Mouse (Mus musculus): ENCODE data around the gene Ldb1. TPM values are rescaled to one million over a fixed set of nuclear protein-coding genes. Genes with fewer than 3 reads are reported as not detected.
A peak's percentile ranks its signal among the peaks of the same experiment; 100 is the strongest.
"Not testable (repeated sequence)": the region's sequence is repeated elsewhere in the genome, so short reads cannot be mapped to it uniquely, and the experiment has no call there.

The Ldb1 gene
- polyA plus RNA-seq, 1 experiment from 2014 or later, result 140 TPM

- Histone ChIP-seq H3K27ac (no peak overlapping the region), H3K4me2 (replicated peaks) (no peak overlapping the region), H3K9me3 (no peaks in the 10 kb centered on the region), H3K27me3 (peaks cover 35% of the 10 kb centered on the region), H3K9ac (replicated peaks) (no peak overlapping the region), H3K4me1 (replicated peaks) (peaks cover 10% of the 10 kb centered on the region), H3K36me3 (no peaks in the 10 kb centered on the region), H3K4me3 (replicated peaks) (no peak overlapping the region)
- ATAC-seq, result no peak
- 63% methylated on average over 17 of the region's 17 CpGs for WGBS
Measured at GRCm38 (mm10) chr19:46004814-46005466, 40.1 kb downstream of the Ldb1 start.

GRCm38 (mm10) chr19:46003371-46004226 is 41.4 kb downstream of the Ldb1 start, which contains the start of gene Hps6:
Gene Hps6 (plus strand): TSS chr19:46003508.
- H3K4me1 ChIP-seq (replicated peaks), result peaks cover 13% of the 10 kb centered on the region
- H3K9ac ChIP-seq (replicated peaks), result peak within 1 kb of the TSS; percentile 71
- WGBS, result 2% methylated on average over 70 of the region's 70 CpGs
- ATAC-seq, result peak; percentile 62; the same call in 1 of the 2 replicates
- H3K9me3 ChIP-seq, result no peaks in the 10 kb centered on the region
- H3K27me3 ChIP-seq, result peaks cover 35% of the 10 kb centered on the region
- H3K27ac ChIP-seq, result no peak within 1 kb of the TSS
- peak within 1 kb of the TSS; percentile 47 for H3K4me3 ChIP-seq (replicated peaks)
- no peaks in the 10 kb centered on the region for H3K36me3 ChIP-seq
- H3K4me2 ChIP-seq (replicated peaks), result peak within 1 kb of the TSS; percentile 85

DNA sequence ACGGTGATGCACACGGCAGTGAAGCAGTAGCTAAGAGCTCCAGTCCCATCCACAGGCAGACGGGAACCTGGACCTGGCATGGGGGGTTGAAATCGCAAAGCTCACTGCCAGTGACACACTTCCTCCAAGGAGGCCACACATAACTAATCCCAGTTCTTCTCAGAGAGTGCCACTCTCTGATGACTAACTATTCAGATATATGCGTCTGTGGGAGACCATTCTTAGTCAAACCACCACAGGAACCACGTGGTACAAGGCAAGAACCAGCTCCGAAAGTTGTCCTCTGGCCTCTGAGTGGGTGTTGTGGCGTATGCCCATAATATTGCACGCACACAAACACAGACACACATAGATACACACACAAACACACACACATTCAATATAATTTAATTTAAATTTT is 42.7 kb downstream of the Ldb1 start:
- WGBS, result 82% methylated on average over 9 of the region's 9 CpGs
- no peak for ATAC-seq
- Histone ChIP-seq H3K4me3 (replicated peaks) (no peak overlapping the region), H3K36me3 (no peaks in the 10 kb centered on the region), H3K4me2 (replicated peaks) (no peak overlapping the region), H3K27me3 (peaks cover 35% of the 10 kb centered on the region), H3K9me3 (no peaks in the 10 kb centered on the region), H3K27ac (no peak overlapping the region), H3K4me1 (replicated peaks) (peaks cover 19% of the 10 kb centered on the region), H3K9ac (replicated peaks) (no peak overlapping the region)

DNA sequence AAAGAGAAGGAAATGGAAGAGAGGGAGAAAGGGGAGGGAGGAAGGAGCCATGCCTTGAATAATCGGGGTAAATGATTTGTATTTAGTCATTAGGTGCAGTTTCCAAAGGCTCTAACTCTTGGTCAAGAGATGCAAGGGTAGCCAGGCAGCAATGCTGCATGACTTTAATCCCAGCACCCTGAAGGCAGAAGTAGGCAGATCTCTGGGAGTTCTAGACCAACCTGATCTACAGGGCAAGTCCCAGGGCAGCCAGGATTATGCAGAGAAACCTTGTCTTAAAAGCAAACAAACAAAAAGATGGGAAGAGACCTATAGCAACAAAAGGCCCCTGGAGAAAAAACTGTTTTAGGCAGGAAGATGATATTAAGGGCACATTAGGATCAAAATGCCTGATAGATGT is 45.6 kb downstream of the Ldb1 start:
- H3K4me2 ChIP-seq (replicated peaks), result no peak overlapping the region
- H3K9ac ChIP-seq (replicated peaks), result no peak overlapping the region
- H3K9me3 ChIP-seq, result peaks cover 5% of the 10 kb centered on the region; the same call in 1 of the 2 replicates
- H3K4me3 ChIP-seq (replicated peaks), result no peak overlapping the region
- no peak overlapping the region for H3K27ac ChIP-seq
- no peak for ATAC-seq
- WGBS, result 62% methylated on average over 1 of the region's 1 CpGs
- peaks cover 23% of the 10 kb centered on the region for H3K4me1 ChIP-seq (replicated peaks)
- 0 out of 2 replicates have a peak, but pooled peaks cover 10% of the 10 kb centered on the region for H3K36me3 ChIP-seq
- peaks cover 21% of the 10 kb centered on the region for H3K27me3 ChIP-seq

- Histone ChIP-seq H3K9ac (replicated peaks) (peak overlapping the region; percentile 92), H3K36me3 (0 out of 2 replicates have a peak, but pooled peaks cover 15% of the 10 kb centered on the region), H3K4me3 (replicated peaks) (peak overlapping the region; percentile 74), H3K9me3 (peaks cover 9% of the 10 kb centered on the region; the same call in 1 of the 2 replicates), H3K4me2 (replicated peaks) (peak overlapping the region; percentile 66), H3K27ac (peak overlapping the region; percentile 96; the same call in 1 of the 2 replicates), H3K27me3 (peaks cover 15% of the 10 kb centered on the region; the same call in 1 of the 2 replicates), H3K4me1 (replicated peaks) (peaks cover 20% of the 10 kb centered on the region)
- ATAC-seq, result peak; percentile 59
- 16% methylated on average over 8 of the region's 8 CpGs for WGBS
Measured at GRCm38 (mm10) chr19:45998694-45999217, 46.3 kb downstream of the Ldb1 start.

DNA sequence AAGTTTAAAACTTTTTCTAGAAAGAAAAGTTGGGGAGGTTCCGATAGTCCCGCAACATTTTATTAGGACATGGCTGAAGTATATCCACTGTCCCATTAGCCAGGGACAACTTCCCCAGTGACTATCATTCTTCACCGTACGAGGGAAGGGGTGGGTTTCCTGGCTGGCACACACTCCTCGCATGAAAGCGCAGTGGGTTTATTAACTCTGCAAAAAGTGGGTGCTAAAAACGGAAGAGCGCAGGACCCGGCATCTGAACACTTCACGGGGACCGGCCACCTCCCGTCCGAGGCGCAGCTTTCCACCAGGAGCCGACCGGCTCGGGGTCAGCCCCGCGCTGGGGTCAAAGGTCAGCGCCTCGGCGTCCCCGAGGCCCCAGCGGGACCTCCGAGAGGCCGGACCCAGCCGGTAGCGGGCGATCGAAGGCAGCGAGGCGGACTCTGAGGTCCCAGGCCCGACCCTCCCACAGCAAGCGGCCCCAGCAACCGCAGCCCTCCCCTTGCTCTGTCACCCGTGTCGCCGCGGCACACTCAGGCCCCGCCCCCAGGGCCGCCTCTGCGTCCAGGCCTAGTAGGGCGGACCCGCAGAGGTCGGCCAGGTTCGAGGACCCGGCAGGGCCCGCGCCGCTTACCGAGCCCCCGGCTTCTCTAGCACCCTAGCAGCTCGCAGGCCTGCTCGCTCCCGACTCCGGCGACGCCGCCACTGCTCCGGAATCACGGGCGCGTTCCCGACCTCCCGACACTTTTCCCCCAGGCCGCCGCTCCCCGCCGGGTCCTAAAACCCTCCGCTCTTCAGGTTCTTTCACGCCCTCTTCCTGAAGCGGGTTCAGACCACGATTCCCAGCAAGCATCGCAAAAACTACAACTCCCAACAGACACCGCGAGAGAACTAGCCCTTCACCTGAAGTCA is 47.0 kb downstream of the Ldb1 start, which contains the start of gene Armh3:
TSS of gene Armh3 (minus strand) at position 704 of the 909 bp plus-strand sequence.
- Histone ChIP-seq H3K4me3 (replicated peaks) (peak within 1 kb of the TSS; percentile 74), H3K27ac (peak within 1 kb of the TSS; percentile 96), H3K4me1 (replicated peaks) (peaks cover 13% of the 10 kb centered on the region), H3K4me2 (replicated peaks) (peak within 1 kb of the TSS; percentile 66), H3K9ac (replicated peaks) (peak within 1 kb of the TSS; percentile 92), H3K27me3 (peaks cover 8% of the 10 kb centered on the region; the same call in 1 of the 2 replicates), H3K9me3 (peaks cover 10% of the 10 kb centered on the region; the same call in 1 of the 2 replicates), H3K36me3 (0 out of 2 replicates have a peak, but pooled peaks cover 15% of the 10 kb centered on the region)
- WGBS, result 1% methylated on average over 75 of the region's 76 CpGs
- peak; percentile 97 for ATAC-seq

- H3K27ac ChIP-seq, result no peak overlapping the region
- H3K9me3 ChIP-seq, result peaks cover 10% of the 10 kb centered on the region; the same call in 1 of the 2 replicates
- H3K4me3 ChIP-seq (replicated peaks), result peak overlapping the region; percentile 74
- H3K4me1 ChIP-seq (replicated peaks), result peaks cover 13% of the 10 kb centered on the region
- ATAC-seq, result no peak; the same call in 1 of the 2 replicates
- H3K9ac ChIP-seq (replicated peaks), result peak overlapping the region; percentile 92
- H3K36me3 ChIP-seq, result 0 out of 2 replicates have a peak, but pooled peaks cover 15% of the 10 kb centered on the region
- 0 out of 2 replicates have a peak, but pooled peaks cover 3% of the 10 kb centered on the region for H3K27me3 ChIP-seq
- peak overlapping the region; percentile 66 for H3K4me2 ChIP-seq (replicated peaks)
- WGBS, result 66% methylated on average over 5 of the region's 5 CpGs
Measured at GRCm38 (mm10) chr19:45997365-45997764, 47.6 kb downstream of the Ldb1 start.

DNA sequence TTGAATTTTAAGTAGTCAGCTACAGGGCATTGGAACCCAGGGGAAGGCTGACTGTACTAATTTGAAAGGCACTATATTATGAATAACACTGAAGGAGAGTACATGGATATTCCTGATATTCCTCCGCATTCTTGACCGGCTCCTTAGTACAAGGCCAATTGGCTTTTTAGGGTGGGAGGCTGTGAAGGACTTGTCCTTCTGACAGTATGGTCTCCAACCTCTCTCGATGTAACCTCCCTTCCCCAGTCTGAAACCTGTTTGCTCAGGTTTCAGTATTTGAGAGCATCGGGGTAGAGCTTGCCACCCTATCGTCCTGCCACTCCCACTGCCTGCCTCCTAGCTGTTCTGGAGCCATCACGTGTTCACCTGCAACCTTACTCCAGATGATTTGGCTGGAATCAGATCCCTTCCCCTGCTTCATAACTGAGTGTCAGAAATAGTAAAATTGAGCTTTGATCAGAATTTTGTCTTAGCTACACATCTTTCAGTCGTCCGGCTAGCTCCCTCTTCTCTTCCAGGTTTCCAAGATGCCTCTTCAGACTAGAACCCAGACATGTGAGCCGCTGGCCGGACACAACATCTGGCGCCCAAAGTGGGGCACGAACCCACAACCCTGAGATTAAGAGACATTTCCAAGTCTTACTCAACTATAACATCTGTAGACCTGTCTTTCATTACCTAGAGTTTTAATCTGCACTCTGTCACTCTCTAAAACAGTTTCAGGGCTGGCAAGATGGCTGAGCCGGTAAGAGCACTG is 50.9 kb downstream of the Ldb1 start:
- Histone ChIP-seq H3K4me1 (replicated peaks) (peaks cover 13% of the 10 kb centered on the region), H3K9ac (replicated peaks) (no peak overlapping the region), H3K9me3 (peaks cover 10% of the 10 kb centered on the region; the same call in 1 of the 2 replicates), H3K4me3 (replicated peaks) (no peak overlapping the region), H3K4me2 (replicated peaks) (no peak overlapping the region), H3K27me3 (no peaks in the 10 kb centered on the region), H3K27ac (no peak overlapping the region), H3K36me3 (0 out of 2 replicates have a peak, but pooled peaks cover 18% of the 10 kb centered on the region)
- WGBS, result 96% methylated on average over 13 of the region's 13 CpGs
- no peak for ATAC-seq

GRCm38 (mm10) chr19:45993441-45993840 is 51.6 kb downstream of the Ldb1 start:
- not testable (repeated sequence) for H3K9ac ChIP-seq (replicated peaks); H3K27ac ChIP-seq; H3K4me3 ChIP-seq (replicated peaks); H3K9me3 ChIP-seq; ATAC-seq; H3K4me2 ChIP-seq (replicated peaks); H3K27me3 ChIP-seq
- Histone ChIP-seq H3K4me1 (replicated peaks) (peaks cover 10% of the 10 kb centered on the region), H3K36me3 (0 out of 2 replicates have a peak, but pooled peaks cover 21% of the 10 kb centered on the region)
- 94% methylated on average over 6 of the region's 6 CpGs for WGBS

DNA sequence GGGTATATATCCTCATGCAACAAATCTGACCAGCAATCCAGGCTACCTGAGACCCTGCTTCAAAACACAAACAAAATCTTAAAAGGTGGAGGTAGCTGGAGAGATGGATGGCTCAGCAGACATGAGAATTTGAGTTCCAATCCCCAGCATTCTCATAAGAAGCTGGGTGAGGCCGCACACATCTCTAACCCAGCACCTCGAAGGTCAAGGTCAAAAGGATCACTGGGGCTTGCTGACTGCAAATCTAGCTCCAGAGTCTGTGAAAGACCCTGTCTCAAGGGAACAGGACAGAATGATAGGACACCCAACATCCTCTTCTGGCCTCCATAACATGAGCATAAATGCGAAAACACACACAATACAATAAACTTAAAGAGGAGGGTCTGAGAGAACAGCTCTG is 53.8 kb downstream of the Ldb1 start:
- Histone ChIP-seq H3K9ac (replicated peaks) (no peak overlapping the region), H3K4me2 (replicated peaks) (no peak overlapping the region), H3K4me3 (replicated peaks) (no peak overlapping the region), H3K27ac (no peak overlapping the region), H3K27me3 (no peaks in the 10 kb centered on the region), H3K9me3 (peaks cover 10% of the 10 kb centered on the region; the same call in 1 of the 2 replicates), H3K4me1 (replicated peaks) (no peaks in the 10 kb centered on the region), H3K36me3 (0 out of 2 replicates have a peak, but pooled peaks cover 29% of the 10 kb centered on the region)
- 95% methylated on average over 3 of the region's 3 CpGs for WGBS
- no peak for ATAC-seq

Measured in midbrain, embryonic 13.5 days (tissue).